Mouse (Mus musculus) forebrain, embryonic 10.5 days (tissue): ENCODE measurements around the gene Yaf2. TPM values are rescaled to one million over a fixed set of nuclear protein-coding genes. Genes with fewer than 3 reads are reported as not detected.

Experiments
- DNase-seq: peaks from one replicate; pipeline ENCODE4 v3.0.0-alpha.2; 2017; ENCODE audit warnings: low spot score; ENCODE audit errors: extremely low spot score
- H3K27ac ChIP-seq: fragments of 300-500 bp; sonication (generic); 2 replicates; pipeline ENCODE4 v1.5.1; 2016; ENCODE audit warnings: mild to moderate bottlenecking
- H3K27me3 ChIP-seq: fragments of 300-500 bp; sonication (generic); 2 replicates; pipeline ENCODE4 v1.6.1; 2016; ENCODE audit warnings: mild to moderate bottlenecking; ENCODE audit not compliant: poor library complexity, severe bottlenecking
- H3K36me3 ChIP-seq: fragments of 300-500 bp; sonication (generic); replicated peaks from 2 replicates; pipeline ENCODE4 v1.6.1; 2016; ENCODE audit warnings: mild to moderate bottlenecking, moderate library complexity
- H3K4me1 ChIP-seq: fragments of 300-500 bp; sonication (generic); 2 replicates; pipeline ENCODE4 v1.6.1; 2016
- H3K4me3 ChIP-seq: fragments of 300-500 bp; sonication (generic); 2 replicates; pipeline ENCODE4 v1.5.1; 2016; ENCODE audit warnings: mild to moderate bottlenecking, moderate library complexity
- H3K9me3 ChIP-seq: fragments of 300-500 bp; sonication (generic); 2 replicates; pipeline ENCODE4 v1.6.1; 2016; ENCODE audit warnings: mild to moderate bottlenecking, moderate library complexity
- WGBS: fragments of 180-500 bp; shearing (Covaris S2); methylation state at CpG from one replicate; pipeline ENCODE4 v1.1.7; 2016; 5-methylcytosine and 5-hydroxymethylcytosine counted together
- polyA plus RNA-seq: library from polyadenylated mRNA; unstranded; fragments of >200 nt; fragmentation: Nextera tagmentation; extraction: Ambion mirVana; gene quantifications from 2 replicates; pipeline ENCODE4 v1.2.1, GENCODE M21; 2016

Gene Yaf2
- polyA plus RNA-seq, 1 experiment from 2014 or later: 91.2 TPM

DNA sequence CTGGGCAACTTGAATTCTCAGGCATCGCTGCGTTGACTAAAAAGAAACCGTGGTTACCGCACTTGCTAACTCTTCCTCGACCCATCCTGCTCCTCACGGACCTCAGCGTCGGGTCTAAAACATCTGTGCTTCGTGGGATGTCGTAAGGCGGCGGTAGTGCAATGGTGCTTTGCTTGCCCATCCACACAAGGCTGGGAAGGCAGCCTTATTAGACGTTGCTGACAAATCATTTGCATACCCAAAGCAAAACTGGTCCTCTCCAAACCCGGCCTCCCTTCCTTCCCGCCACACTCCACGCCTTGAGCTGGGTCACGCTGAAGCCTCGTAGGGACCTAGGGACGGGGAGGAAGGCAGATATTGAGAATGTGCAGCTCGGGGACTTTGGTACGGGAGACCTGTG, 61.1 kb downstream of the Yaf2 start:
- Histone ChIP-seq H3K4me3 (peak overlapping the region; percentile 74), H3K4me1 (peaks cover 45% of the 10 kb centered on the region), H3K36me3 (peaks cover 15% of the 10 kb centered on the region), H3K27ac (peak overlapping the region; percentile 94), H3K27me3 (no peaks in the 10 kb centered on the region), H3K9me3 (no peaks in the 10 kb centered on the region)
- DNase-seq: no peak
- 1% methylated on average over 21 of the region's 21 CpGs for WGBS

DNA sequence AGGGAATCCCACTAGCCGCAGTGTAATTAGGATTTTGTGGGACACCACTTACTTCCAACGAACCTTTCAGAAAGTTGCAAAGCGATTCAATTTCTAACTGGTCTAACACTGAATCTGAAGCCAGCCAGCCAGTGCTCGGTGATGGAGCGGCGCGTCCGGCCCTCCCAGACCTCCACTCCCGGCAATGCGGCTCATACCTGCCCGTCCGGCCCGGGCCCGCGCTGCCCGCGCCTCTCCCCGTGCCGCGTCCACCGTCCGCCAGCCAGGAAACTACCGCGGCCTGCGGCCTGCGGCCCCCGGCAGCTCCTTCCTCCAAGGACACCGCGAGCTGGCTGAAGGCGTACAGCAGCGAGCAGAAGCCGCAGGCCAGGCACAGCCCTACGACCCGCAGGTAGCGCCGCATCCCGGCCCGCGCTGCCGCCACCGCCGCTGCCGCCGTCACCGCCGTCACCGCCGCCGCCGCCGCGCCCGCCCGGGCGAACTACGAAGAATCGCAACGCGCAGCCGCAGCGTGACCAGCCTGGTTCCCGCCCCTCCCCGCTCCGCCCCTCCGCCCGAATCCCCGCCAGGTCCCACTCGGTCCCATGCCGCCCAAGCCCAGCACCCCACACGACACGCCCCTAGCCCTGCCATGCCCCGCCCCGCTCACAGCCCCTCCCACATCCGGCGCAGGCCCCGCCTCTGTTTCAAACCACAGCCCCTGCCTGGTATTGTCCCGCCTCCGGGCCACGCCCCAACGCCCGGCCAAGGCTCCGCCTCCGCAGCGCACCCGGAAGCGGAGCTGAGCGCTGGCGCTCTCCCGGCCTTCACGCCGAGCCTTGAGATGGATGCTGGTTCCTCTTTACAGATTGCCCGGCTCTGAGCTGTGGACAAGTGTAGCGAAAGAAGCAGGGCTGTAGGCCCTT, 61.8 kb downstream of the Yaf2 start, which contains the start of gene Gxylt1:
Gene Gxylt1, minus strand, starts transcription at position 501 of the 905 bp plus-strand sequence.
- Histone ChIP-seq H3K27ac (peak within 1 kb of the TSS; percentile 94), H3K4me1 (peaks cover 50% of the 10 kb centered on the region), H3K4me3 (peak within 1 kb of the TSS; percentile 74), H3K9me3 (no peaks in the 10 kb centered on the region), H3K27me3 (no peaks in the 10 kb centered on the region), H3K36me3 (peaks cover 17% of the 10 kb centered on the region)
- DNase-seq: peak; percentile 100
- under 1% methylated on average over 81 of the region's 93 CpGs for WGBS

DNA sequence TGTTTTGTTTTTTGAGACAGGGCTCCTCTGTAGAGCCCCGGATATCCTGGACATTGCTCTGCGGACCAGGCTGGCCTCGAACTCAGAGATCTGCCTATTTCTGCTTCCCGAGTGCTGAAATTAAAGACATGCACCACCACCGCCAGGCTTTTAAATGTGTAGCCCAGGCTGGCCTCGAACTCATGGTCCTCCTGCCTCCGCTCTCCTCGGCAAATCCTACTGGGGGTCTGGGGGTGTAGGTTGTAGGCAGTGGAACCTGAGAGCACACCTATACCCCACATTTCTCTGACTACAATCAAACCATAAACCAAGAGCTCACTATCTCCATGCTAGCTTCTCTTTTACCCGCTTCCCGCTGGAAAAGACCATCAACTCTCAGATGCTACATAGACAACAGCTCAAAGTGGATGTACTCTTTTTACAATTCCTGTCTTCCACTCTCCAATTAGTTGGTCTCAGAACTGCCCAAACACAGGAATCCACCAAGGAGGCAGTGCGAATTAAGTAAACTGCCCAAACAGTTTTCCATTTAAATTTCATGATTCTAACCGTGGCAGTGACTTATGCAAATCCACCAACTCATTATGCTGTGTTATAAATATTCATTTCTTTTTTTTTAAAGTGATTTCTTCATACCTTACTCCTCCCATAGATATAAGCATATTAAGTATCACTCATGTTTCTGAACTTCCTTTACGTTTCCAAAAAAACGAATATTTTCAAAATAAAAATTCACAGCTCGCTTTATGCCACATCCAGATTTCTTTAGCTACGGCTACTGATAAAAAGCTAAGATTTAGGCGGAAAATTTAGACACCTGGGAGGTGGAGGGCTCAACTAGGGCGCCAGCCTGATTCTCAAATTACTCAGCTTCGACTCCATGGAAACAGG, 62.7 kb downstream of the Yaf2 start:
- WGBS: 48% methylated on average over 19 of the region's 19 CpGs

DNA sequence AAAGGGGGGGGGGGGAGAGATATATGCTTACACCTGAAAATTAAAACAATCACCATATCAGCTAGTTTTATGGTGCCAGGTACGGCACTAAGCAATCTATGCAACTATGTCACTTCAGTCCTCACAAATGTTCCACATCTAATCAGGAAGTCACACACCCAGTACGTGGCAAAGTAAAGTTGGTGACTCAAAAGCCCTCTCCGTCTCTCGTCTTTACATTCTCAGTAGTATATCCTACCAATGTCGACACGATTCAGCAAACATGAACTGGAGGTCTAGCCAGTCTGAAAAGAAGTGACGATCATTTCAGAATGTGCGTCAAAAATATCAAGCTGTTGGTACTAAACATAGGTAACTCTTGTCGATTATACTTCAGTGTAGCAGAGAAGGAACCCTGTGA, 63.8 kb downstream of the Yaf2 start:
- Histone ChIP-seq H3K27me3 (no peaks in the 10 kb centered on the region), H3K9me3 (no peaks in the 10 kb centered on the region), H3K4me3 (peak overlapping the region; percentile 74; the same call in 1 of the 2 replicates), H3K36me3 (peaks cover 19% of the 10 kb centered on the region), H3K4me1 (peaks cover 50% of the 10 kb centered on the region), H3K27ac (no peak overlapping the region)
- DNase-seq: no peak
- 92% methylated on average over 9 of the region's 9 CpGs for WGBS

More for the DNA sequence above, 62.7 kb downstream of the Yaf2 start:
- DNase-seq: no peak
- no peaks in the 10 kb centered on the region for H3K27me3 ChIP-seq
- H3K9me3 ChIP-seq: no peaks in the 10 kb centered on the region
- H3K4me1 ChIP-seq: peaks cover 50% of the 10 kb centered on the region
- peak overlapping the region; percentile 74 for H3K4me3 ChIP-seq
- H3K27ac ChIP-seq: peak overlapping the region; percentile 94
- peaks cover 19% of the 10 kb centered on the region for H3K36me3 ChIP-seq

DNA sequence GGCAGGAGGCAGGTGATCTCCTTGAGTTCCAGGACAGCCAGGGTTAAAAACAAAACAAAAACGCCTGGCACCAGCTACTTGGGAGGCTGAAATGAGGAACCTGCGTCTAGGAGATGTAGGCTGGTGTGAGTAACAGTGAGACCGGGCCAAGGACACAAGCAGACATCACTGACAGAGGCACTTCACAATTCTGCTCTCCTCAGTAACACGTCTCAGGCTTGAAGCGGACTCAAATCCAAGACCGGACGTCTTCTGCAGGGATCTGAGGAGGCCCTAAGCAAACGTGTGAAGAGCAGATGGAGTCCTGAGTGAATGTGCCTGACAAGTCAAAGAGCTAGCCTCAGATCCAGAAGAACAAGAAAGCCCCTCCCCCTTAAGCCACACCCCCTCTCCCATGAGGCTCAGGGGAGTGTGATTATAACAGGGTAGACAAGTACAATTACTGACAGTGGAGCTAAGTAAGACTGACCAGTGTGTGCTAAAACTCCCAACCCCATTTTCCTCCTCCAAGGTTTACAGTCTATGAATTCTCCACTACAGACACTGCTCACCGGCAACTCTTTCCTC, 66.4 kb downstream of the Yaf2 start:
- Histone ChIP-seq H3K27me3 (no peaks in the 10 kb centered on the region), H3K27ac (no peak overlapping the region), H3K4me1 (peaks cover 41% of the 10 kb centered on the region), H3K4me3 (no peak overlapping the region), H3K9me3 (no peaks in the 10 kb centered on the region), H3K36me3 (peaks cover 19% of the 10 kb centered on the region)
- no peak for DNase-seq
- 86% methylated on average over 9 of the region's 9 CpGs for WGBS

DNA sequence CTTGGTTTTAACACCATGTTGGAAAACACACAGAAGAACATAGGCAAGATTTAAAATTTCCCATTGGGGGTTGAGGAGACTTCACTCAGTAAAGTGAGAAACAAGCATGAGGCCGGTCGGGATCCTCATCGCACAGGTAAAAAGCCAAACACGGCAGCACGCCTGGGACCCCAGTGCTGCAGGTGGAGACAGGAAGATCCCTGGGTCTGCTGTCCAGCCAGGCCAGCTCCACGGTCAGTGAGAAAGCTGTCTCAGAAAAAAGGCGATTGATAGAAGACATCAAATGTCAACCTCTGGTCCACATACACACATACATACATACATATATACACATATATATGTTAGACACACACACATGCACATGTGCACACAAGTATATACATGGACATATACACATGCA, 67.2 kb downstream of the Yaf2 start:
- 95% methylated on average over 7 of the region's 7 CpGs for WGBS
- Histone ChIP-seq H3K27ac (no peak overlapping the region), H3K36me3 (peaks cover 27% of the 10 kb centered on the region), H3K27me3 (no peaks in the 10 kb centered on the region), H3K4me3 (no peak overlapping the region), H3K9me3 (no peaks in the 10 kb centered on the region), H3K4me1 (peaks cover 39% of the 10 kb centered on the region)
- DNase-seq: no peak

DNA sequence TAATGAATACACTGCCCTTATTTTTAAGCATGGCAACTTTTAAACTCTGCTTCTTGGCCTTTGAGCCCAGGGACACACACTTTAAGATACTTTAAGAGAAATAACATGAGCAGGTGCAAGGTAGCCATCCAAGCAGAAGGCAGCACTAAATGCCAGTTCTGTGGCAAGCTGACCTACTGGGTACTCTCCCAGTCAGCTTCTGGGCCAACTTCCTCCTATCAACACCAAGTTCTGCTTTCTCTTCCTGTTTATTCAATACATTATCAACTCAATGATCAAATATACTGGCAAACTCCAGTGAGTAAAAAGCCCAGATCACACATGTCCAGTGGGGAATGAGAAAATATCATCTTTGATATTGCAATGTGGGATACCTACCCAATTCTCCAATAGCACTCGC, 68.7 kb downstream of the Yaf2 start:
- no peaks in the 10 kb centered on the region for H3K9me3 ChIP-seq
- H3K27ac ChIP-seq: no peak overlapping the region
- WGBS: 90% methylated on average over 1 of the region's 1 CpGs
- H3K27me3 ChIP-seq: no peaks in the 10 kb centered on the region
- H3K36me3 ChIP-seq: peaks cover 28% of the 10 kb centered on the region
- no peak overlapping the region for H3K4me3 ChIP-seq
- no peak for DNase-seq
- peaks cover 26% of the 10 kb centered on the region for H3K4me1 ChIP-seq

DNA sequence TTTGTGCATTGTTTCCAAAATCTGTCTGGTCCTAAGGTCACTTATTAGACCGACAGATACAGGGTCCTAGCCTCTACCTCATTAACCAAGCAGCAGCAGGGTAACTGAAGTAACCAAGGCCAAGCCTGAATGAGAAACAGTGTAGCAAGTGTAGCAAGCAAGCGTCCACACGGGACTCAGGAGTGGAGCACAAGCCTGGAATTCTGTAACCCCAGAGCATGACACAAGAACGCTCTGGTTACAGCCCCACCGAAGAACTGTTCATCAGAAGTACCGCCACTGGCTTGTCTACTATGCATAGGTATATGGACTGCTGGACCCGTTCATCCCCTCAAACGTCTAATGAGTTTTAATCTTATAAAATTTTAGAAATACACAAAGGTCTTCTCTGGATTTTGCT, 69.3 kb downstream of the Yaf2 start:
- Histone ChIP-seq H3K27me3 (no peaks in the 10 kb centered on the region), H3K4me3 (no peak overlapping the region), H3K4me1 (peaks cover 23% of the 10 kb centered on the region), H3K9me3 (no peaks in the 10 kb centered on the region), H3K27ac (no peak overlapping the region), H3K36me3 (peaks cover 26% of the 10 kb centered on the region)
- WGBS: 86% methylated on average over 8 of the region's 8 CpGs
- DNase-seq: no peak

DNA sequence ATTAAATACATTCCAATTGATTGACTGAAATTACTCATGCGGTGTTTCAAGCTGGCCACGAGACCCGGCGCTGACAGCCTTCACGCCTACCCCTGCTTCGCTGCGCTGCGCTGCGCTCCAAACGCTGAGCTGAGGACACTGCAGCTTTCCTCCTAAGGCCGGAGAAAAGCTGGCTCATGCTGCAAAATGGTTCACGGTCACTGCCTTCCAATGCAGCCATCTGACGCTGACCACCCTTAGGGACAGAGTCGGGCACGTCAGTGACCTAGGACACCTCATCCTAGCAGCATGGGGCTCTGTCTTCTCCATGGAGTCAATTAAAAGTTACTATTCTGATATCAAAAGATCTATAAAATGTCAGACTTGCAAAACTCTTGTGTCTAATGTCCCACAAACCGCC, 70.4 kb downstream of the Yaf2 start:
- Histone ChIP-seq H3K27ac (no peak overlapping the region), H3K27me3 (no peaks in the 10 kb centered on the region), H3K4me3 (no peak overlapping the region), H3K4me1 (peaks cover 20% of the 10 kb centered on the region), H3K36me3 (peaks cover 26% of the 10 kb centered on the region), H3K9me3 (no peaks in the 10 kb centered on the region)
- 81% methylated on average over 16 of the region's 16 CpGs for WGBS
- no peak for DNase-seq

DNA sequence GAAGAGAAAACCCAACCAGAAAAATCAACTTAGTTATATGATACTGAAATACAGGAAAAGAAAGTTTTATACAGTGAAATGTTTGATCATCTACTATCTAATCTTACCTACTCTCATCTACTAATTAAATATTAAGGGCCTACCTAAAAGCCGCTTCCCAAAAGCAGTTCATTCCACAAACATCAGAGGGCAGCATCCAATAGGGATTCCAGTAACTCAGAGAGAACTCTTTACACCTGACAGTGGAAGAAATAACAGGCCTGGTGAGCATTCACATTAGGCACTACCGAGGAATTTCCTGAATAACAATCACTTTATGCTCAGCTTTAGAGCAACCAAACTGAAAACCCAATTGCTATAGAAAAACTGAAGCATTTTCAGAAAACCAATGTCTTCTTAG, 71.0 kb downstream of the Yaf2 start:
- 79% methylated on average over 2 of the region's 2 CpGs for WGBS
- Histone ChIP-seq H3K36me3 (peaks cover 31% of the 10 kb centered on the region), H3K27ac (no peak overlapping the region), H3K9me3 (no peaks in the 10 kb centered on the region), H3K4me3 (no peak overlapping the region), H3K4me1 (peaks cover 19% of the 10 kb centered on the region), H3K27me3 (no peaks in the 10 kb centered on the region)
- DNase-seq: no peak

DNA sequence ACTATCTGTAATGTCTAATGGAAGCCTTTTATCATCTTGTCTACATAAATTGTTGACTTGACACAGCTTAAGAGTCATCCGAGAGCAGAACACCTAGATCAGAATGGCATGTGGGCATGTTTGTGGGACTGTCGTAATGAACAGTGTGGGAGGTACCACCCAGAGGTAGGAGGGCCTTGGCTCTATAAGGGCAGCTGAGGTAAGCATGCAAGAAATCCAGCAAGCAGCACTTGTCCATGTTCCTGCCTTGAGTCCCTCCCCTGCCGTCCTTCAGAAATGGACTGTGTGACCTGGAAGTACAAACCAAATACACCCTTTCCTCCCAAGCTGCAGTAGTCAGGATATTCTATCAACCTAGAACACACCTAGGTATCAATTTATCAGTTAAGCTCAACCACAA, 71.5 kb downstream of the Yaf2 start:
- Histone ChIP-seq H3K27me3 (no peaks in the 10 kb centered on the region), H3K4me1 (peaks cover 14% of the 10 kb centered on the region), H3K27ac (no peak overlapping the region), H3K4me3 (no peak overlapping the region), H3K36me3 (peaks cover 29% of the 10 kb centered on the region), H3K9me3 (no peaks in the 10 kb centered on the region)
- WGBS: 95% methylated on average over 3 of the region's 3 CpGs
- DNase-seq: no peak

DNA sequence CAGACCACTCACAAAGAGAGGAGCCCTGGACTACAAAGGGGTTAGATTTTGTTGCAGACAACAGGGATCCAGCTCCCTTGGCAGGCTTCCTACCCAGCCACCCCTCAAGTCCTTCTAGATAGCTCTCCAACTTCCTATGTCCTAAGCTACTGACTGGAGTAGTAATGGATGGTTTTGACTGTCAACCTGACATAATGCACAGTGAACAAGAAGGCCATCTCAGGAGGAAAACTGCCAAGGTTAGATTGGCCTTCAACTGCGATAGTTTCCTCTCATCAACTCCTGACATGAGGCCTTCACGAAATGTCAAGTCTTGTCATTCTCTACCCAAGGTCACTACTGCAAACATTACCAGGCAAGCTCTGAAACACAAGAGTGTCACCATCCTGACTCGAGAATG, 72.5 kb downstream of the Yaf2 start:
- H3K4me1 ChIP-seq: peaks cover 13% of the 10 kb centered on the region
- H3K9me3 ChIP-seq: no peaks in the 10 kb centered on the region
- WGBS: 92% methylated on average over 3 of the region's 3 CpGs
- H3K27me3 ChIP-seq: no peaks in the 10 kb centered on the region
- H3K27ac ChIP-seq: no peak overlapping the region
- H3K4me3 ChIP-seq: no peak overlapping the region
- peaks cover 24% of the 10 kb centered on the region for H3K36me3 ChIP-seq
- no peak for DNase-seq
